Mouse (Mus musculus): Measurements from ENCODE around the gene Nostrin. TPM values are rescaled to one million over a fixed set of nuclear protein-coding genes. Genes with fewer than 3 reads are reported as not detected.

The Nostrin gene
- polyA plus RNA-seq, 1 experiment from 2014 or later = 1.7 TPM

DNA sequence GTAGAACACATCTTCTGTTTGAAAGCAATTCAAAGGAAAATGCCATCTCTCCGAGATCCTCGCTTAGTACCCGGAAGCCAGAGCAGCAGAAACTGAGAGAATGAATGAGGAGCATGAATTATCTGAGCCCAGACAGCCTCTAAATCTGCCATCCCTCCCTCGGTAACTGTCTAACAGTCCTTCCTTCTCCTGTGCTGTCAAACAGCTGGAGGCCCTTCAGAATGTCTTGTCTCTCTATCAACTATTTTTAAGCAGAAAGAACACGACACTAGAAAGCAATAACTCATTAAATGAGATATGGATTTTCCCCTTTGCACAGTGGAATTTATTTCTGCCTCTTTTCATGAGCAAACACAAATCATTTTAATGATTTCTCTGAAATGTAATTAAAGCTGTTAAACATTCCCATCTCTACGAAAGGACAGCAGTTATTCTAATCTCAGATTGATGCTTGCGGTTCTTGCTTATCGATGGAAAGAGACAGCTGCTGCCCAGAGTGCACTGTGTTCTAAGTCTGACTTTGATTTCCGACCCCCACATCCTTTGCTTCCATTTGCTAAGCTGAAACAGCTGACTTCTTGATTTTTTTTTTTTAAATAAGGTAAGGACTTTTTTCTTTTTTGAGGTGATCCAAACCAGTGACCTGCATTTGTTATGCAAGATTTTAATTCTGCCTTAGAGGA, 34.9 kb downstream of the Nostrin start:
- Histone ChIP-seq H3K27me3 (replicated peaks) (no peaks in the 10 kb centered on the region), H3K9me3 (no peaks in the 10 kb centered on the region), H3K4me2 (no peak overlapping the region), H3K9ac (no peak overlapping the region), H3K4me1 (no peaks in the 10 kb centered on the region), H3K27ac (no peak overlapping the region), H3K4me3 (no peak overlapping the region), H3K36me3 (replicated peaks) (no peaks in the 10 kb centered on the region)
- 66% methylated on average over 9 of the region's 9 CpGs for WGBS
- no peak for ATAC-seq (replicated peaks)

DNA sequence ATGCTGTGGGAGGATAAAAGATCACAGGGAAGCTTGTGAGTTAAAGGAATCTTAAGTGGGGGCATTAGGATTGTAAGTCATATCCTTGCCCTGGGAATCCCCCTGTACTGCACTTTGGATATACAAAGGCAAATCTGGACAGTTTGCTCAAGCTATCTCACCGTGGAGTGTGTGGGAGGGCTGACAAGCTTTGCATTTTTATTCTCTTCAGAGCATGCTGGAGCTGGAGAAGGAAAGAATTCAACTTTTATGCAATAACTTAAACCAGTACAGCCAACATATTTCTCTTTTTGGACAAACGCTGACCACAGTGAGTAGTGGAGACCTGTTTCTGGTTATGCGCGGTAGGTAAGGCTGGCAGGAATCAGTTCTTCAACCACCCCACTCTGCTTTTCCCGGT, 39.7 kb downstream of the Nostrin start:
- H3K27me3 ChIP-seq (replicated peaks) = no peaks in the 10 kb centered on the region
- no peak overlapping the region for H3K4me2 ChIP-seq
- no peaks in the 10 kb centered on the region for H3K4me1 ChIP-seq
- no peak overlapping the region for H3K27ac ChIP-seq
- H3K4me3 ChIP-seq = no peak overlapping the region
- 63% methylated on average over 5 of the region's 5 CpGs for WGBS
- no peak overlapping the region for H3K9ac ChIP-seq
- H3K9me3 ChIP-seq = no peaks in the 10 kb centered on the region
- H3K36me3 ChIP-seq (replicated peaks) = no peaks in the 10 kb centered on the region
- ATAC-seq (replicated peaks) = no peak

DNA sequence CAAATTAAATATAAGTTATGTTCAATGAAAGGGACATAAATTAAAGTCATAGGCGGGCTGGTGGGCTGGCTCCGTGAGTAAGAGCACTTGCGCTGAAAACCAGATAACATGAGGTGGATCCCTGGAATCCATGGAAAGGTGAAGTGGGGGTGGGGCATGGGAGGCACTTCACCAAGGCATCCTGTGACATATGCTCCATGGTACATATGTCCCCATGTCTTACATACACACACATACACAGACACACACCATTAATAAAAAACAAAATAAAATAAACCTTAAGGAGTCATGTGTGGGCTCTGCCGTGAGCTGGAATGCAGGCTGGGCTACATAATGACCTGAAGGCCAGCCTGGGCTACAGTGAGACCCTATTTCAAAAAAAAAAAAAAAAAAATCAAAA, 44.1 kb downstream of the Nostrin start:
- H3K9ac ChIP-seq = no peak overlapping the region
- no peaks in the 10 kb centered on the region for H3K9me3 ChIP-seq
- 94% methylated on average over 4 of the region's 4 CpGs for WGBS
- H3K4me1 ChIP-seq = no peaks in the 10 kb centered on the region
- no peak overlapping the region for H3K27ac ChIP-seq
- no peak overlapping the region for H3K4me3 ChIP-seq
- H3K36me3 ChIP-seq (replicated peaks) = no peaks in the 10 kb centered on the region
- no peak for ATAC-seq (replicated peaks)
- H3K27me3 ChIP-seq (replicated peaks) = no peaks in the 10 kb centered on the region
- no peak overlapping the region for H3K4me2 ChIP-seq

DNA sequence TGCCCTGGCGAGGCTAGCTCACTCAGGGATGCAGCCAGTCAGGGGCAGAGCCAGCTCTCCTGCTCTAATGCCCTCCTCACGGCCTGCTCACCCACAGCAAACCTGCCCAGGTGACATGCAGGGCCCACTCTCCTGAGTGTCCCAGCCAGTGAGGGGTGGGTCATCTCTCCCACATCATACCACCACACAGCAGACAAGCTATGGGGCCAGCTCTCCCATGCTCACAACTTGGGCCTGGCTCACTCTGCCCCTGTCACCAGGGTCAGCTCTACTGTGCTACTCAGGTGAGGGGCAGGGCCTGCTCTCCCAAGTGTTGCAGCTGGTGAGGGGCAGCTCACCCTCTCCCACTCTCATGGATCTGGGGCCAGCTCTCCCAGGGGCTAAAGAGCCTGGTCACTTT, 52.4 kb downstream of the Nostrin start:
- Histone ChIP-seq H3K4me1 (no peaks in the 10 kb centered on the region), H3K9ac (no peak overlapping the region), H3K27me3 (replicated peaks) (no peaks in the 10 kb centered on the region), H3K27ac (no peak overlapping the region), H3K9me3 (no peaks in the 10 kb centered on the region), H3K4me3 (no peak overlapping the region), H3K4me2 (no peak overlapping the region), H3K36me3 (replicated peaks) (no peaks in the 10 kb centered on the region)
- WGBS = 85% methylated on average over 2 of the region's 2 CpGs
- no peak for ATAC-seq (replicated peaks)

DNA sequence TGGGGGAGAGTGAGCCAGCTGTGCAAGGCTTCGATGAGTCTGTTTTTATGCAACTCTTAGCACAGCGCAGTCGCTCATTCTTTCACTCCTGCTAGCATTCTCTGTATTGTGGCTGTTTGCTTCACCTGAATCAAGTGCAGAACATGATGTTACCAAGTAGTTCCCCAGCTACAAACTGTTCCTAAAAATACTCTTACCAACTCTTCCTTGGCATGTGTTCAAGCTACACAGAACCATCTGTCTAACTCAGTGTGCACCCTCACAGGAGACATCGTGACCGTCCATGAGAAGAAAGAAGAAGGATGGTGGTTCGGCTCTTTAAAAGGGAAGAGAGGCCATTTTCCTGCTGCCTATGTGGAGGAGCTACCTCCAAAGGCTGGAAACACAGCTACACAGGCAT, 53.1 kb downstream of the Nostrin start:
- Histone ChIP-seq H3K4me3 (no peak overlapping the region), H3K4me1 (no peaks in the 10 kb centered on the region), H3K9me3 (no peaks in the 10 kb centered on the region), H3K9ac (no peak overlapping the region), H3K27me3 (replicated peaks) (no peaks in the 10 kb centered on the region), H3K4me2 (no peak overlapping the region), H3K36me3 (replicated peaks) (no peaks in the 10 kb centered on the region), H3K27ac (no peak overlapping the region)
- no peak for ATAC-seq (replicated peaks)
- 88% methylated on average over 6 of the region's 6 CpGs for WGBS

DNA sequence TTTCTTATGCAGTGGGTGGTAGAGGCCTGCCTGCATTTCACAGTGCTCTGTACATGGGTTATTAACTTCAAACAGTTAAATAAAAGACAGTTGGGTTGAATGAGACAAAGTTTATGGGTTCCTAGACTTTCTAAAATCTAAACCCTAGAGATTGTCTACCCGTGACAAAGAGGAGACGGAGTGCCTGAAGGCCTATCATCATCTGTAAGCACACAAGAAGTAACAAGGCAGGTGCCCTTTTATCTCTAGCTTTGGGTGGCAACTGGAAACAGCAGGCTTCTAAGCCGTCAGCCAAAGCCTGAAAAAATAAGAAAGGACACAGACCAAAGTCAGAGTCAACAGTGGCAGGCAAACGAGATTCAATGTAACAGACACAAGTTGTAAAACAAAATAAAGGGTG, 53.6 kb downstream of the Nostrin start:
- WGBS = 71% methylated on average over 4 of the region's 4 CpGs

DNA sequence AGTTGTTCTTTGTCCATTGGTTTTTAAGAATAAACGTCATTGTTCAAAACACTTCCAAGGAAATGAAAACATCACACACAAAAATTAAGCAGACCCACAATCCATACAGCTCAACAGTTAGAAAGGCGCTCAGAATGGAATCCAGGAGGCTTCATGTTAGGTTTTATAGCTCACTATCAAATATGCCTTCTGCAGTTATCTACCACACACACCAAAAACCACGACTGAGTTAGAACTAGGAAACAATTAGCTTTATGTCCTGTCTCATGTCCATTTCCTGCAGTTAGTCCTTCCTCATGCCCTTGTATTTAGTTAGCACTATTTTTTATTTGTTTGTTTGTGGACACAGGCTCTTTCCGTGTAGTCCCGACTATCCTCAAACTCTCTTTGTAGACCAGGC, 55.5 kb downstream of the Nostrin start:
- Histone ChIP-seq H3K36me3 (replicated peaks) (no peaks in the 10 kb centered on the region), H3K9ac (no peak overlapping the region), H3K4me2 (no peak overlapping the region), H3K4me3 (no peak overlapping the region), H3K27me3 (replicated peaks) (no peaks in the 10 kb centered on the region), H3K9me3 (no peaks in the 10 kb centered on the region), H3K27ac (no peak overlapping the region), H3K4me1 (no peaks in the 10 kb centered on the region)
- no peak for ATAC-seq (replicated peaks)
- 88% methylated on average over 5 of the region's 5 CpGs for WGBS

More for the DNA sequence above, 53.6 kb downstream of the Nostrin start:
- ATAC-seq (replicated peaks) = no peak
- no peak overlapping the region for H3K4me2 ChIP-seq
- H3K4me3 ChIP-seq = no peak overlapping the region
- H3K27ac ChIP-seq = no peak overlapping the region
- no peaks in the 10 kb centered on the region for H3K4me1 ChIP-seq
- H3K36me3 ChIP-seq (replicated peaks) = no peaks in the 10 kb centered on the region
- no peak overlapping the region for H3K9ac ChIP-seq
- no peaks in the 10 kb centered on the region for H3K9me3 ChIP-seq
- H3K27me3 ChIP-seq (replicated peaks) = no peaks in the 10 kb centered on the region

DNA sequence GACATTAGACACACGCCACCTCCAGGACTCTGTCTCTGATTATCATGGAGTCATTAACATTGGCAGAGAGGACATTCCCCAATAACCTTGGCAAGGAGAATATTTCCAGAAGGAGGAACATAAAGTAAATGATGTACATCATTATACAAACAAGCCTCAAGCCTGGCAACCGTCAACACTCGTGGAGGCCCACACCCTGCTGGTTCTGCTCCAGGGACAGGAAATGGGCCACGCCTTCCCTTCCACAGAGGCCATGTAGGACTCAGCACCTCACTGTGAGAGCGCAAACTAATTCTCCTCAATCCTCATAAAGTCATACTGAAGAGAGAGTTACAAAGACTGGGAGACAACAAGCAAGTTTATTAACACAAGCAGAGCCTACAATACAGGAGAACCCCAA, 58.0 kb downstream of the Nostrin start:
- Histone ChIP-seq H3K4me1 (no peaks in the 10 kb centered on the region), H3K9ac (no peak overlapping the region), H3K4me2 (no peak overlapping the region), H3K27me3 (replicated peaks) (no peaks in the 10 kb centered on the region), H3K9me3 (no peaks in the 10 kb centered on the region), H3K27ac (no peak overlapping the region), H3K4me3 (no peak overlapping the region), H3K36me3 (replicated peaks) (no peaks in the 10 kb centered on the region)
- ATAC-seq (replicated peaks) = no peak
- 96% methylated on average over 5 of the region's 5 CpGs for WGBS

DNA sequence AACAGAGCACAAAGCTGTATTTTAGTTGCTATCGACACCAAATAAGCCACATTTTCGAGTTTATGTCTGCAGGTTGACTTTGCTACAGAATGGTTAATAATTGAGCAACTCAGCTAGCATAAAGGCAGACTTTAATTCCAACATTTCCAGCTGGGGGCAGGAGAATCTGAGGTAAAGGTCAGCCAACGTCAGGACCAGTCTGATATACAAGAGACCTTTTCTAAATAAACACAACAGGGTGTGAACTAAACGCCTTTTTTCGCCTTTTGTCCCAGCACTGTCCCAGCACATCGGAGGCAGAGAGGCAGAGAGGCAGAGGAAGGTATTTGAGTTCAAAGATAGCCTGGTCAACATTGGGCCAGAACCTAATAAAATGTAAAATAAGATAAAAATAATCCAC, 69.6 kb downstream of the Nostrin start:
- Histone ChIP-seq H3K36me3 (replicated peaks) (no peaks in the 10 kb centered on the region), H3K9ac (peak overlapping the region; percentile 38; the same call in 1 of the 2 replicates), H3K4me1 (peaks cover 5% of the 10 kb centered on the region), H3K27ac (no peak overlapping the region), H3K9me3 (no peaks in the 10 kb centered on the region), H3K4me2 (peak overlapping the region; percentile 94), H3K27me3 (replicated peaks) (no peaks in the 10 kb centered on the region), H3K4me3 (peak overlapping the region; percentile 66)
- 20% methylated on average over 6 of the region's 6 CpGs for WGBS
- ATAC-seq (replicated peaks) = no peak

DNA sequence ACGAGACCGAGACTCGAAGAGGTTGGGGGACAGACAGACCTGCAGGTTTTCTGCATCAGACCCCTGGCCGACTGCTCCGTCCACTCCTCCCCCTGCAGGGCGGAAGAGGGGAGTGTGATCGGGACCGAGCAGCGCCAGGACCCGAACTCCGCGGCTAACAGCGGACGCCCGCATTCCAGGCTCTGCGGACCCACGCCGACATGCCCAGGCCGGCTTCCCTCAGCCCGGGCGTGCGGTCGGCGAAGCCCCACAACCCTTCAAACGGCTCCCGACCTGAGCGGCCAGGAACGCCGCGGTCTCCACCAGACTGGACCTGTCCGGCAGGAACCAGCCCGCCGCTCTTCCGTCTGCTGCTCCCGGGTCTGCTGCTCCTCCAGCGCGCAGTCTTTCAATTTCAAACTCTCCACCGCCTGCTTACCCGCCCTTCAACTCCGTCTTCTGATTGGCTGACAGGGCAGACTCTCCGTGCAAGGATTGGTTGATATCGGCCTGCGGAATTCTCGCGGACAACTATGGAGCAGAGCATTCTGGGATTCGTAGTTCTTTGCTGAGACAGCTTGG, 70.3 kb downstream of the Nostrin start, which contains the start of gene Spc25:
Gene Spc25, minus strand, starts transcription at position 404 of the 561 bp plus-strand sequence.
- Histone ChIP-seq H3K4me1 (peaks cover 5% of the 10 kb centered on the region), H3K27me3 (replicated peaks) (no peaks in the 10 kb centered on the region), H3K4me2 (peak within 1 kb of the TSS; percentile 94), H3K4me3 (peak within 1 kb of the TSS; percentile 66), H3K9ac (peak within 1 kb of the TSS; percentile 38), H3K27ac (no peak within 1 kb of the TSS), H3K9me3 (no peaks in the 10 kb centered on the region), H3K36me3 (replicated peaks) (no peaks in the 10 kb centered on the region)
- peak; percentile 100 for ATAC-seq (replicated peaks)
- WGBS = 1% methylated on average over 44 of the region's 46 CpGs

DNA sequence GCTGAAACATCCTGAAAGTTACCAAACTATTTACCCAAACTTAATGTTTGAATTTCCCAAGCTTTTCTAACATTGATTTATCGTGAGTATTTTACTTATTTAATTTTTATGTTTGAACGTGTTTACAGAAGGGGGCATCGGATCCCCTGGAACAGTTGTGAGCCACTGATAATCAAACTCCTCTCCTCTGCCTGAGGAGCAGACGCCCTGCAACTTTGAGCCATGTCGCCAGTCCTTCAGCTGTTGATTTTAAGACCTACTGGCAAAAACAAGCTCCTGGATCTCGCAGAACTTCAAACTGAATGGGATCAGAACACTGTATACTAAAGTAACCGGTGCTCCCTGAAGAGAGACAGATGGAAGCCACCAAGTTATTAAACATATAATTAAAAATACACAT, 70.9 kb downstream of the Nostrin start:
- Histone ChIP-seq H3K4me1 (peaks cover 5% of the 10 kb centered on the region), H3K4me3 (no peak overlapping the region), H3K9me3 (no peaks in the 10 kb centered on the region), H3K27ac (no peak overlapping the region), H3K9ac (no peak overlapping the region), H3K27me3 (replicated peaks) (no peaks in the 10 kb centered on the region), H3K36me3 (replicated peaks) (no peaks in the 10 kb centered on the region), H3K4me2 (0 out of 2 replicates have a peak overlapping the region, but pooled peaks have one; percentile 94)
- WGBS = 25% methylated on average over 7 of the region's 7 CpGs
- ATAC-seq (replicated peaks) = peak; percentile 43; the same call in 1 of the 2 replicates

DNA sequence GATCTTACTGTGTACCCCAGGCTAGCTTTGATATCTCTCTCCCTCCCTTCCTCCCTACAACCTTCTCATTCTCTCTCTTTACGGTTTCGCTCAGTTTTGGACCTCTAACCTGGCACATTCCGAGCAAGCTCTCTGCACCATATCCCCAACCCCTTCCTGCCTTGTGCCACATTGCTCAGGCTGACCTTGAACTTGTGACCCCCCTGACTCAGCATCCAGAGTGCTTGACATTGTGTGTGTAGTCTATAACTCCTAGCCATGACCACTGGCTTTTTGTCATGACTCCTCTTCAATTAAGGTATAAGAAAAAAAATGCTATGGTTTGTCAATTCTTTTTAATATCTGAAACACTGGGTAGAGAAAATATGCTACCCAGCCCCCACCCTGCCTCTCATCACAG, 74.1 kb downstream of the Nostrin start:
- Histone ChIP-seq H3K27me3 (replicated peaks) (no peaks in the 10 kb centered on the region), H3K4me2 (no peak overlapping the region), H3K9ac (no peak overlapping the region), H3K27ac (no peak overlapping the region), H3K9me3 (no peaks in the 10 kb centered on the region), H3K4me1 (peaks cover 5% of the 10 kb centered on the region), H3K4me3 (no peak overlapping the region), H3K36me3 (replicated peaks) (no peaks in the 10 kb centered on the region)
- WGBS = 92% methylated on average over 3 of the region's 3 CpGs
- ATAC-seq (replicated peaks) = no peak

DNA sequence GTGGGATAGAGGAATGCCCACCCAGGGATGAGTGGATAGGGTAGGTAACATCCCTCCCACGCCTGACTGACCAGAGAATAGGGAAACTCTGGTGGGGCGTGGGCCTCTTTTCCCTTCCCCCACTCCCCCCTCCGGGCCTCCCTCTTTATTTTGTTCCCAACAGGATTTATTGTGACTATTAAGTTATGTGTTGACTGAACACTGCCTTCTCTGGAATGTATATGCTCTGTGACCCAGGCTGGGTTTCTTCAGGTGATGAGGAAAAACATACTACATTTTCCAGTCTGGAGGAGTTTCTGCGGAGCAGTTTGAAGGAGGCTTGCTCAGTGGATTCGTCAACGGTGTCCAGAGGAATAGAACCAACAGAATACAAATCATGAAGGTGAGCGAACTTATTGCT, 75.2 kb downstream of the Nostrin start, which contains the start of gene G6pc2:
Gene G6pc2, plus strand, starts transcription at position 301 of the 400 bp plus-strand sequence.
- Histone ChIP-seq H3K9me3 (no peaks in the 10 kb centered on the region), H3K4me1 (no peaks in the 10 kb centered on the region), H3K27me3 (replicated peaks) (no peaks in the 10 kb centered on the region), H3K9ac (no peak within 1 kb of the TSS), H3K27ac (no peak within 1 kb of the TSS), H3K4me2 (no peak within 1 kb of the TSS), H3K4me3 (no peak within 1 kb of the TSS), H3K36me3 (replicated peaks) (no peaks in the 10 kb centered on the region)
- no peak for ATAC-seq (replicated peaks)
- 79% methylated on average over 7 of the region's 7 CpGs for WGBS

Data from midbrain, embryonic 15.5 days (tissue).